Mouse (Mus musculus): ENCODE measurements around the gene Gna14.
A peak's percentile ranks its signal among the peaks of the same experiment; 100 is the strongest.

The Gna14 gene

GRCm38 (mm10) chr19:16585379-16585778, 149.8 kb downstream of the Gna14 start:
- DNase-seq (ENCODE audit: low read depth, low spot score): no peak

DNA sequence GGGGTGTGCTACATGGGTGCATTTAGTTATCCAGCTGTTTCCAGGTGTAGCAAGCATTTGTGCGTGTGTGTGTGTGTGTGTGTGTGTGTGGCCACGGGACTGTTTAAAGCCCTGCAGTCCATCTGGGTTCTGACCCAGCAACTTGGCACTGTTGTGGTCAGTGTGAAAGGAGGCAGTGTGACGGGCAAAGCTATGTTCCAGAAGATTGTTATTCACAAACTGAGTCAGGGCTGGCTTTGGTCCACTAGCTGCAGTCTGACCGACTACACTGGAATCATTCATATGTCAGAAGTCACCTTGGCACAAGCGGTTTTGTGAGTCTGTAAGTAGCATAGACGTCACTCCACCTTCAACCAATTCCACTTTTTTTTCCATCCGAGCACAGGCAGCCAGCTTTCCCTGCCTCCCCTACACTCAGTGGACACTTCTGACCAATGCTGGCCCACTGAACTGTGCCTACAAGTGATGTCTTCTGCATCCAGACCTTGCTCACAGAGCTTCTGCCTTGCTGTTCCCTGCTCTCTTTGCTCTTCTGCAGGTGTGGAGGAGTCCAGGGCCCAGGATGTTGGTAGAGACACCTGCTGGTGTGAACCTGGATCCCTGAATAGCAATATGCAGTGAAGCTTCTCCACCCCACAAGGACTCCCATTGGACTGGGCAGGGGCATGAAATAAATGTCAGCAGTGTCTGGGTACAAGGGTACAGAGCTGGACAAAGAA, 157.9 kb downstream of the Gna14 start:
- DNase-seq (ENCODE audit: low read depth, low spot score): no peak

GRCm38 (mm10) chr19:16593975-16594317, 158.4 kb downstream of the Gna14 start:
- DNase-seq (ENCODE audit: low read depth, low spot score): no peak

GRCm38 (mm10) chr19:16597216-16597615, 161.7 kb downstream of the Gna14 start:
- no peak for DNase-seq (ENCODE audit: low read depth, low spot score)

- DNase-seq (ENCODE audit: low read depth, low spot score): no peak
Observed at GRCm38 (mm10) chr19:16598653-16599297, 163.2 kb downstream of the Gna14 start.

GRCm38 (mm10) chr19:16599298-16599970, 163.9 kb downstream of the Gna14 start:
- peak; percentile 55 for DNase-seq (ENCODE audit: low read depth, low spot score)

DNA sequence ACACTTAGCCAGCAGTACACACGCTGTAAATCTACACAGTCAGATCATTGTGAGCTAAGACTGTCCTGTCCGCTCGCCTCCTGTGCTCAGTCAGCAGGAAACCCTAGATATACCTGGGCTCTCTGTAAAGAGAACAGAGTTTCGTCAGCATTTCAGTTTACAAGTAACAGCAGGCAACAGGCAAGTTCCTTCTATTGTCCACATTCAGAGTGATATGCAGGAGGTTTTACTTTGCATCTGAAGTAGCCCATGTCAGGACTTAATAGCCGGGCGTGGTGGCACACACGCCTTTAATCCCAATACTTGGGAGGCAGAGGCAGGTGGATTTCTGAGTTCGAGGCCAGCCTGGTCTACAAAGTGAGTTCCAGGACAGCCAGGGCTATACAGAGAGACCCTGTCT, 166.5 kb downstream of the Gna14 start:
- no peak for DNase-seq (ENCODE audit: low read depth, low spot score)

DNA sequence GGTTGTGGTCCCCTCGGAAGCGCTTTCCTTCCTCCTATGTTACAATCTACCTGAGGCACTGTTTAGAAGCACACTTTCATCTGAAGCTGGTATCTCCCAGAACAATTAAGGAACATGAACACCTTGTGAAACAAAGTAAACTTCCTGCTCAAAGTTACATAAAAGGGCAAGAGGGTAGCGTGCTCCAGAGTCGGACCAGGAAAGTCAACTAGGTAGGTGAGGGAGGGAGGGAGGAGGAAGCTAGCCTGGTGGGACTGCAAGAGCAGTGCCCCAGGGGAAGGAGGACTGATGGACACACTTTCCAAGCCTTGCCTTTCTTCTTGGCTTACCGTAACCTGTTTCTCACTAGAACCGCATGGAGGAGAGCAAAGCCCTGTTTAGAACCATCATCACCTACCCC, 172.1 kb downstream of the Gna14 start:
- DNase-seq (ENCODE audit: low read depth, low spot score): no peak

GRCm38 (mm10) chr19:16623154-16623553, 187.6 kb downstream of the Gna14 start:
- no peak for DNase-seq (ENCODE audit: low read depth, low spot score)

GRCm38 (mm10) chr19:16624994-16625393, 189.4 kb downstream of the Gna14 start:
- DNase-seq (ENCODE audit: low read depth, low spot score): no peak

- DNase-seq (ENCODE audit: low read depth, low spot score): no peak
Observed at GRCm38 (mm10) chr19:16625610-16626395, 190.2 kb downstream of the Gna14 start.
